8 mouse cellular contexts compared by ENCODE assay signal in the genomic region with DNA sequence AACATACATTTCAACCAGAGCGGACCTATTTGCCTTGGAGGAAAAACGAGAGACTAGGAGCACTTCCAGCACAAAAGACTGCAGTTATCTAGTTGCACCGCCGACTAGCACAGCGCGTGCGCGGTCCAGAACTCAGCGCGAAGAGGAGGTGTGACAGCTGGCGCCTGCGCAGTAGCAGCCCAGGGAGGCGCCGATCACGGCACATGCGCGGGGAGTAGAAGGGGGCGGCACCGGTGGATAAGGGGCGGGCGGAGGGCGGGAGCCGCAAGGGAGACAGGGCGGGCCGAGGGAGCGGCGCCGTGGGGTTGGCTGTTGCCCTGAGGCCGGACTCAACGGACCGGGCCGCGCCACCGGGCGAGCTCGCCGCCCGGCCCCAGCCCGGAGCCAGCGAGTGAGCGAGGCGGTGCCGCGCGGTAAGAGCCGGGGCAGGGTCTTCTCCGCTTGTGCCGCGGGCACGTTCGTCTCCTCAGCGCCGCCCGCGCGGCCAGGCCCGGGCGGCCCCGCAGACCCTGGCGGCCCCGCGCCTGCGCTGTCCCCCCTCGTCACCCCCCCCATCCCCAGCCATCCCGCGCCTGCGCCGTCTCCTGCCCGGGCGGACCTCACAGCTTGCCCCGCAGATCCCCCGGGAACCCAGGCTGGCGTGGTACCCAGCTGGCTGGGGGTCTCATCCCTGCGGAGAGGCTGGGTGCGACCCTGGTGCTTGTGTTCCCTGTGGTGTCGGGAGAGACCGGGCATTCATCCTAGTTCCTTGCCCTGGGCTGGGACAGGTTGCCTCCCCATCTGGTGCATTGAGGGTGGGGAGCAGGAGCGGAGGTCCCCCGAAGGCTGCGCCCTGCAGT. TPM values are rescaled to one million over a fixed set of nuclear protein-coding genes. Genes with fewer than 3 reads are reported as not detected.
DNase-seq lines count a peak whose midpoint lies in the region; ATAC-seq lines count a peak whose summit lies in the region.

Gene Specc1l, plus strand, starts transcription at position 267 of the 839 bp plus-strand sequence.

- no peaks in the 10 kb centered on the region for H3K9me3 ChIP-seq in forebrain, embryonic 11.5 days (ENCODE audit: control insufficient read depth, low read length)
- H3K9me3 ChIP-seq in heart, embryonic 16.5 days (replicated peaks; ENCODE audit: control insufficient read depth, low read length), result no peaks in the 10 kb centered on the region
- H3K9me3 ChIP-seq in liver, embryonic 15.5 days (replicated peaks), result no peaks in the 10 kb centered on the region
- H3K9me3 ChIP-seq in neural tube, embryonic 12.5 days, result no peaks in the 10 kb centered on the region

- peak; percentile 94 for DNase-seq in CD8-positive naive resting alpha-beta T cell, adult 2 months (ENCODE audit: low read depth in 2 of 2, low spot score in 2 of 2)
- DNase-seq in c-Kit-positive CD71-negative TER-119-negative erythroid progenitor cells, embryonic 14.5 days (ENCODE audit: low read depth), result peak; percentile 88
- DNase-seq in forebrain, embryonic 11.5 days (ENCODE audit: low spot score), result peak; percentile 99
- DNase-seq in kidney, postnatal 36 days, result peak; percentile 97
- peak; percentile 92 for DNase-seq in telencephalon, adult 2 months (ENCODE audit: low read depth, low spot score)

- H3K36me3 ChIP-seq in forebrain, embryonic 11.5 days (ENCODE audit: control insufficient read depth, insufficient read depth, low read length), result no peaks in the 10 kb centered on the region
- no peaks in the 10 kb centered on the region for H3K36me3 ChIP-seq in heart, embryonic 16.5 days (ENCODE audit: control insufficient read depth, insufficient read depth)
- no peaks in the 10 kb centered on the region for H3K36me3 ChIP-seq in liver, embryonic 15.5 days (replicated peaks)
- H3K36me3 ChIP-seq in neural tube, embryonic 12.5 days, result no peaks in the 10 kb centered on the region

- peak within 1 kb of the TSS; percentile 85 for H3K9ac ChIP-seq in forebrain, embryonic 11.5 days (ENCODE audit: low read length)
- peak within 1 kb of the TSS; percentile 95 for H3K9ac ChIP-seq in heart, embryonic 16.5 days (ENCODE audit: low read length)
- peak within 1 kb of the TSS; percentile 90 for H3K9ac ChIP-seq in liver, embryonic 15.5 days
- peak within 1 kb of the TSS; percentile 80 for H3K9ac ChIP-seq in neural tube, embryonic 12.5 days

- ATAC-seq in forebrain, embryonic 11.5 days (replicated peaks; ENCODE audit: low FRiP score), result peak; percentile 99
- ATAC-seq in heart, embryonic 16.5 days (replicated peaks; ENCODE audit: extremely low read depth, insufficient read depth, low FRiP score), result peak; percentile 99
- peak; percentile 100 for ATAC-seq in liver, embryonic 15.5 days (ENCODE audit: insufficient read depth)
- peak; percentile 98 for ATAC-seq in neural tube, embryonic 12.5 days (ENCODE audit: low FRiP score, low read depth)

- no peaks in the 10 kb centered on the region; the same call in 1 of the 2 replicates for H3K4me1 ChIP-seq in forebrain, embryonic 11.5 days (replicated peaks; ENCODE audit: control insufficient read depth, insufficient read depth, low read length)
- peaks cover 11% of the 10 kb centered on the region for H3K4me1 ChIP-seq in heart, embryonic 16.5 days (ENCODE audit: control insufficient read depth, insufficient read depth, low read length)
- peaks cover 25% of the 10 kb centered on the region for H3K4me1 ChIP-seq in liver, embryonic 15.5 days (replicated peaks)
- H3K4me1 ChIP-seq in neural tube, embryonic 12.5 days, result peaks cover 5% of the 10 kb centered on the region; the same call in 1 of the 2 replicates

- WGBS in forebrain, embryonic 11.5 days, result under 1% methylated on average over 70 of the region's 80 CpGs
- WGBS in heart, embryonic 16.5 days, result under 1% methylated on average over 37 of the region's 80 CpGs
- under 1% methylated on average over 57 of the region's 80 CpGs for WGBS in liver, embryonic 15.5 days (ENCODE audit: insufficient replicate concordance)
- WGBS in neural tube, embryonic 12.5 days, result under 1% methylated on average over 62 of the region's 80 CpGs

- no peaks in the 10 kb centered on the region for H3K27me3 ChIP-seq in forebrain, embryonic 11.5 days (ENCODE audit: control insufficient read depth, insufficient read depth, low read length)
- H3K27me3 ChIP-seq in heart, embryonic 16.5 days (ENCODE audit: control insufficient read depth, insufficient read depth, low read length), result no peaks in the 10 kb centered on the region
- no peaks in the 10 kb centered on the region for H3K27me3 ChIP-seq in liver, embryonic 15.5 days
- H3K27me3 ChIP-seq in neural tube, embryonic 12.5 days (replicated peaks), result no peaks in the 10 kb centered on the region

- peak within 1 kb of the TSS; percentile 97 for H3K27ac ChIP-seq in forebrain, embryonic 11.5 days (ENCODE audit: low read depth, low read length)
- H3K27ac ChIP-seq in heart, embryonic 16.5 days (ENCODE audit: low read length), result peak within 1 kb of the TSS; percentile 98
- peak within 1 kb of the TSS; percentile 91 for H3K27ac ChIP-seq in liver, embryonic 15.5 days (replicated peaks)
- peak within 1 kb of the TSS; percentile 94 for H3K27ac ChIP-seq in neural tube, embryonic 12.5 days

- H3K4me3 ChIP-seq in forebrain, embryonic 11.5 days (ENCODE audit: low read depth, low read length), result peak within 1 kb of the TSS; percentile 73
- peak within 1 kb of the TSS; percentile 69 for H3K4me3 ChIP-seq in heart, embryonic 16.5 days (ENCODE audit: low read length)
- H3K4me3 ChIP-seq in liver, embryonic 15.5 days (replicated peaks), result peak within 1 kb of the TSS; percentile 91
- peak within 1 kb of the TSS; percentile 71 for H3K4me3 ChIP-seq in neural tube, embryonic 12.5 days

- H3K4me2 ChIP-seq in forebrain, embryonic 11.5 days (ENCODE audit: low read depth, low read length, severe bottlenecking), result peak within 1 kb of the TSS; percentile 52
- peak within 1 kb of the TSS; percentile 85 for H3K4me2 ChIP-seq in heart, embryonic 16.5 days (ENCODE audit: low read depth, low read length)
- peak within 1 kb of the TSS; percentile 96 for H3K4me2 ChIP-seq in liver, embryonic 15.5 days
- peak within 1 kb of the TSS; percentile 67 for H3K4me2 ChIP-seq in neural tube, embryonic 12.5 days (replicated peaks)

RNA-seq across cellular contexts. Expression of gene Specc1l, which starts in this region (rescaled TPM):
- polyA plus RNA-seq in forebrain, embryonic 11.5 days (2014; fragmentation: Nextera tagmentation; extraction: Ambion mirVana), result 29.0 and 29.4 TPM in 2 replicates
- polyA plus RNA-seq in heart, embryonic 16.5 days (2015; fragmentation: Nextera tagmentation; extraction: Ambion mirVana), result 20.4 and 25.8 TPM in 2 replicates
- polyA plus RNA-seq in liver, embryonic 15.5 days (2015; fragmentation: Nextera tagmentation; extraction: Ambion mirVana), result 5.0 and 6.6 TPM in 2 replicates
- 40.0 and 43.2 TPM in 2 replicates for polyA plus RNA-seq in neural tube, embryonic 12.5 days (2016; fragmentation: Nextera tagmentation; extraction: Ambion mirVana)

Comparison
In these comparisons a context has a peak if more than half of its experiments do, and no peak if none do; other contexts are left out.
1. Peak in every context shown above with its lines: DNase-seq, ATAC-seq, H3K4me3 ChIP-seq and H3K27ac ChIP-seq.